In the genomic region with DNA sequence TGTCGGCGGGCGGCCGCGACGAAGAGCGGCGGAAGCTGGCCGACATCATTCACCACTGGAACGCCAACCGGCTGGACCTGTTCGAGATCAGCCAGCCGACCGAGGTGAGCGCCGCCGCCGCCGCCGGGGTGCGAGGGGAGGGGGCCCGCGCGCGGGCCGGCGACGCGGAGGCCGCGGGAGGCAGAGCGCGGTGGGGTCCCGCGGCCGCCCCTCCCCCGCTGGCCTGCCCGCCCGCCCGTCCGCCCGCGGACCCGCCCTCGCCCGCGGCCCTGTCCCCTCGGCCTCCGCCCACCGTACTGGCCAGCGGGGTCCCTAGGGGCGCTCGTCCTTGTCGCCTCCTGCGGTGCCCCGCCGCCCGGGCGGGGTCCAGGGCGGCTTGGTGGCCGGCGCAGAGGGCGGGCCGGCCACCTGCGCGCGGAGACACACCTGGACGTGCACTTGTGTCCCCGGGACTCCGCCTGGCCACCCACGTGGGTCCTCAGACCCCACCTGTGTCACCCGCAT, we compare ENCODE assay signal across 8 mouse cellular contexts. TPM values are rescaled to one million over a fixed set of nuclear protein-coding genes. Genes with fewer than 3 reads are reported as not detected.
A peak's percentile ranks its signal among the peaks of the same experiment; 100 is the strongest.
DNase-seq lines count a peak whose midpoint lies in the region; ATAC-seq and TF ChIP-seq lines count a peak whose summit lies in the region.

No protein-coding gene starts in this region.

- WGBS in forebrain, embryonic 13.5 days: under 1% methylated on average over 29 of the region's 72 CpGs
- WGBS in kidney, embryonic 16.5 days: 0% methylated on average over 29 of the region's 72 CpGs
- 0% methylated on average over 45 of the region's 72 CpGs for WGBS in midbrain, embryonic 16.5 days

- H3K27ac ChIP-seq in gastrocnemius, adult 2 months: peak overlapping the region; percentile 89
- H3K27ac ChIP-seq in forebrain, embryonic 13.5 days: peak overlapping the region; percentile 97
- H3K27ac ChIP-seq in kidney, embryonic 16.5 days (ENCODE audit: low read length): peak overlapping the region; percentile 94
- H3K27ac ChIP-seq in midbrain, embryonic 16.5 days (ENCODE audit: low read length): peak overlapping the region; percentile 98

- H3K4me1 ChIP-seq in forebrain, embryonic 13.5 days: peaks cover 56% of the 10 kb centered on the region
- H3K4me1 ChIP-seq in kidney, embryonic 16.5 days (ENCODE audit: insufficient read depth, low read length): peaks cover 17% of the 10 kb centered on the region
- H3K4me1 ChIP-seq in midbrain, embryonic 16.5 days (ENCODE audit: control insufficient read depth, insufficient read depth, low read length): peaks cover 35% of the 10 kb centered on the region

- peak; percentile 31 for ATAC-seq in CD4-positive, CD25-positive, alpha-beta regulatory T cell, adult 4 months
- peak; percentile 31 for ATAC-seq in forebrain, embryonic 13.5 days
- ATAC-seq in kidney, embryonic 16.5 days (ENCODE audit: low FRiP score, low TSS enrichment): peak; percentile 62
- peak; percentile 33 for ATAC-seq in midbrain, embryonic 16.5 days

- no peaks in the 10 kb centered on the region for H3K27me3 ChIP-seq in forebrain, embryonic 13.5 days
- no peaks in the 10 kb centered on the region for H3K27me3 ChIP-seq in kidney, embryonic 16.5 days (ENCODE audit: insufficient read depth, low read length)
- H3K27me3 ChIP-seq in midbrain, embryonic 16.5 days (ENCODE audit: control insufficient read depth, insufficient read depth, low read depth, low read length): no peaks in the 10 kb centered on the region

- peak overlapping the region; percentile 93 for H3K4me2 ChIP-seq in forebrain, embryonic 13.5 days
- peak overlapping the region; percentile 99 for H3K4me2 ChIP-seq in kidney, embryonic 16.5 days (replicated peaks; ENCODE audit: low read depth, low read length)
- peak overlapping the region; percentile 80 for H3K4me2 ChIP-seq in midbrain, embryonic 16.5 days (ENCODE audit: low read length)

- no peaks in the 10 kb centered on the region for H3K36me3 ChIP-seq in forebrain, embryonic 13.5 days (ENCODE audit: poor library complexity, severe bottlenecking)
- H3K36me3 ChIP-seq in kidney, embryonic 16.5 days (ENCODE audit: insufficient read depth, low read length): no peaks in the 10 kb centered on the region
- H3K36me3 ChIP-seq in midbrain, embryonic 16.5 days (ENCODE audit: control insufficient read depth, insufficient read depth, low read length): no peaks in the 10 kb centered on the region

- peak overlapping the region; percentile 96 for H3K9ac ChIP-seq in forebrain, embryonic 13.5 days
- H3K9ac ChIP-seq in kidney, embryonic 16.5 days (replicated peaks; ENCODE audit: low read length): peak overlapping the region; percentile 91
- H3K9ac ChIP-seq in midbrain, embryonic 16.5 days (ENCODE audit: low read depth, low read length): peak overlapping the region; percentile 88

- no peak for TF ChIP-seq CTCF in gastrocnemius, adult 2 months (IDR thresholded peaks at IDR 0.05)

- H3K4me3 ChIP-seq in gastrocnemius, adult 2 months: peak overlapping the region; percentile 96
- H3K4me3 ChIP-seq in forebrain, embryonic 13.5 days: peak overlapping the region; percentile 98
- peak overlapping the region; percentile 88 for H3K4me3 ChIP-seq in kidney, embryonic 16.5 days (ENCODE audit: low read length)
- peak overlapping the region; percentile 76 for H3K4me3 ChIP-seq in midbrain, embryonic 16.5 days (ENCODE audit: low read depth, low read length)

- peak; percentile 54 for DNase-seq in gastrocnemius, adult 2 months
- no peak for DNase-seq in gastrocnemius, postnatal 4 days (ENCODE audit: low spot score in 2 of 2)
- DNase-seq in right cerebral cortex, postnatal 25 days: no peak
- no peak for DNase-seq in layer of hippocampus, adult 18-20 months (ENCODE audit: low spot score in 2 of 2)

- intact Hi-C loops in gastrocnemius, adult 2 months (cut with DNase I): loop anchor here (5.0 kb wide), 1 partner anchor 67 kb away; no protein-coding TSS in a partner anchor

- H3K9me3 ChIP-seq in forebrain, embryonic 13.5 days (replicated peaks): no peaks in the 10 kb centered on the region
- no peaks in the 10 kb centered on the region for H3K9me3 ChIP-seq in kidney, embryonic 16.5 days (ENCODE audit: low read length)
- no peaks in the 10 kb centered on the region for H3K9me3 ChIP-seq in midbrain, embryonic 16.5 days (replicated peaks; ENCODE audit: control insufficient read depth, low read length, poor library complexity, severe bottlenecking)

RNA-seq across cellular contexts. Expression of a gene that starts 0.4 kb away (rescaled TPM):
- 10 to 100 TPM; 33.3 to 45.6 TPM for total RNA-seq in gastrocnemius, adult 2 months (2021)
- 10 to 100 TPM; 82.2 to 87.1 TPM for total RNA-seq in gastrocnemius, postnatal 4 days (2021)
- 1 to 10 TPM; 1.5 to 4.1 TPM for polyA plus RNA-seq in CD4-positive, CD25-positive, alpha-beta regulatory T cell, adult 4 months (2017; shearing (Covaris generic))
- 137 and 159 TPM in 2 replicates for polyA plus RNA-seq in forebrain, embryonic 13.5 days (2015; fragmentation: Nextera tagmentation; extraction: Ambion mirVana)
- polyA plus RNA-seq in kidney, embryonic 16.5 days (2015; fragmentation: Nextera tagmentation; extraction: Ambion mirVana): 52.7 TPM in 2 replicates
- 118 and 145 TPM in 2 replicates for polyA plus RNA-seq in midbrain, embryonic 16.5 days (2015; fragmentation: Nextera tagmentation; extraction: Ambion mirVana)
- 100 to 1,000 TPM; 101 to 105 TPM for total RNA-seq in layer of hippocampus, adult 18-20 months (2021)

RNA-seq across cellular contexts. Expression of a gene that starts 0.9 kb away (rescaled TPM):
- total RNA-seq in gastrocnemius, adult 2 months (2021): 1 to 10 TPM; 1.7 TPM
- total RNA-seq in gastrocnemius, postnatal 4 days (2021): 1 to 10 TPM; 4.2 to 5.8 TPM
- polyA plus RNA-seq in CD4-positive, CD25-positive, alpha-beta regulatory T cell, adult 4 months (2017; shearing (Covaris generic)): not detected
- polyA plus RNA-seq in forebrain, embryonic 13.5 days (2015; fragmentation: Nextera tagmentation; extraction: Ambion mirVana): 19.2 and 20.6 TPM in 2 replicates
- 2.8 and 4.0 TPM in 2 replicates for polyA plus RNA-seq in kidney, embryonic 16.5 days (2015; fragmentation: Nextera tagmentation; extraction: Ambion mirVana)
- 15.5 and 16.7 TPM in 2 replicates for polyA plus RNA-seq in midbrain, embryonic 16.5 days (2015; fragmentation: Nextera tagmentation; extraction: Ambion mirVana)
- 10 to 100 TPM; 18.5 to 21.0 TPM for total RNA-seq in layer of hippocampus, adult 18-20 months (2021)

Comparison
In these comparisons a context has a peak if more than half of its experiments do, and no peak if none do; other contexts are left out.
1. RNA of a gene that starts 0.4 kb away (polyA plus RNA-seq): 137 to 159 TPM in forebrain, embryonic 13.5 days, 118 to 145 TPM in midbrain, embryonic 16.5 days and 52.7 TPM in kidney, embryonic 16.5 days; 1.5 to 4.1 TPM in CD4-positive, CD25-positive, alpha-beta regulatory T cell, adult 4 months; every median in the first group is over 10 times any median in the second.
2. Peak in every context shown above with its lines, with median percentiles within 50 percentile points of each other: H3K27ac ChIP-seq, H3K4me3 ChIP-seq, ATAC-seq, H3K4me2 ChIP-seq and H3K9ac ChIP-seq.